Mouse (Mus musculus) stomach, postnatal 0 days (tissue): ENCODE results near the gene Tln2.

ENCODE experiments used
- CTCF ChIP-seq: IDR thresholded peaks from 2 replicates; pipeline ENCODE4 v1.5.1; 2016; ENCODE audit warnings: antibody characterized with exemption, low read depth, mild to moderate bottlenecking, moderate library complexity
- EP300 ChIP-seq: optimal IDR thresholded peaks from 2 replicates; pipeline ENCODE3; 2016; ENCODE audit warnings: antibody characterized with exemption

GRCm38 (mm10) chr9:67509510-67509909 lies 50.0 kb downstream of the Tln2 start:
- TF ChIP-seq CTCF = no peak
- no peak for TF ChIP-seq EP300
